ENCODE assay signal across 27 mouse cellular contexts in genomic region chr6:37669407-37669806, GRCm38 (mm10).
DNase-seq lines count a peak whose midpoint lies in the region; ATAC-seq and TF ChIP-seq lines count a peak whose summit lies in the region.
"Had no signal": no experiment of that assay in that cellular context is flagged by ENCODE, and none has a peak within 500 bp of the region (broad histone marks: within the 10 kb centered on the region; RNA-seq: fewer than 3 reads in every experiment).

No protein-coding gene starts in this region.

- peaks cover 2% of the 10 kb centered on the region; the same call in 1 of the 2 replicates for H3K4me1 ChIP-seq in embryonic fibroblast, embryonic 13.5 days (ENCODE audit: control insufficient read depth, insufficient read depth, low read length)
- peaks cover 9% of the 10 kb centered on the region for H3K4me1 ChIP-seq in kidney, embryonic 16.5 days (ENCODE audit: insufficient read depth, low read length)
- H3K4me1 ChIP-seq: forebrain, embryonic 12.5 days; forebrain, embryonic 15.5 days; heart, embryonic 12.5 days; heart, embryonic 15.5 days; hindbrain, embryonic 13.5 days; intestine, embryonic 15.5 days had no signal

- no peaks in the 10 kb centered on the region for H3K36me3 ChIP-seq in kidney, embryonic 16.5 days (ENCODE audit: insufficient read depth, low read length)
- H3K36me3 ChIP-seq: forebrain, embryonic 12.5 days; forebrain, embryonic 15.5 days; heart, embryonic 12.5 days; heart, embryonic 15.5 days; hindbrain, embryonic 10.5 days; hindbrain, embryonic 13.5 days; intestine, embryonic 15.5 days had no signal

- WGBS in kidney, embryonic 16.5 days, result 55% methylated on average over 2 of the region's 2 CpGs

- H3K27me3 ChIP-seq in kidney, embryonic 16.5 days (ENCODE audit: insufficient read depth, low read length), result no peaks in the 10 kb centered on the region
- H3K27me3 ChIP-seq: CH12.LX; forebrain, embryonic 12.5 days; forebrain, embryonic 15.5 days; heart, embryonic 12.5 days; heart, embryonic 15.5 days; hindbrain, embryonic 13.5 days; intestine, embryonic 15.5 days had no signal

- no peak overlapping the region for H3K4me2 ChIP-seq in kidney, embryonic 16.5 days (replicated peaks; ENCODE audit: low read depth, low read length)
- H3K4me2 ChIP-seq: forebrain, embryonic 12.5 days; forebrain, embryonic 15.5 days; heart, embryonic 12.5 days; heart, embryonic 15.5 days; hindbrain, embryonic 13.5 days; intestine, embryonic 15.5 days had no signal

- no peak overlapping the region for H3K4me3 ChIP-seq in embryonic fibroblast, embryonic 13.5 days (ENCODE audit: insufficient read depth, low read length)
- no peak overlapping the region for H3K4me3 ChIP-seq in kidney, embryonic 16.5 days (ENCODE audit: low read length)
- H3K4me3 ChIP-seq: forebrain, embryonic 12.5 days; forebrain, embryonic 15.5 days; gastrocnemius, adult 2 months; heart, embryonic 12.5 days; heart, embryonic 15.5 days; hindbrain, embryonic 10.5 days; hindbrain, embryonic 13.5 days; intestine, embryonic 15.5 days had no signal

- no peak for TF ChIP-seq POLR2A in embryonic fibroblast, embryonic 13.5 days (IDR thresholded peaks at IDR 0.05; ENCODE audit: low read depth, low read length)

- H3K9me3 ChIP-seq in kidney, embryonic 16.5 days (ENCODE audit: low read length), result peaks cover 10% of the 10 kb centered on the region; the same call in 1 of the 2 replicates
- H3K9me3 ChIP-seq: forebrain, embryonic 12.5 days; forebrain, embryonic 15.5 days; heart, embryonic 15.5 days; hindbrain, embryonic 10.5 days; hindbrain, embryonic 13.5 days; intestine, embryonic 15.5 days had no signal

- no peak overlapping the region for H3K9ac ChIP-seq in kidney, embryonic 16.5 days (replicated peaks; ENCODE audit: low read length)
- H3K9ac ChIP-seq: forebrain, embryonic 12.5 days; forebrain, embryonic 15.5 days; heart, embryonic 12.5 days; heart, embryonic 15.5 days; hindbrain, embryonic 13.5 days; intestine, embryonic 15.5 days had no signal

- H3K27ac ChIP-seq in embryonic fibroblast, embryonic 13.5 days (ENCODE audit: insufficient read depth, low read length), result peak overlapping the region; percentile 86; the same call in 1 of the 2 replicates
- H3K27ac ChIP-seq in kidney, embryonic 16.5 days (ENCODE audit: low read length), result no peak overlapping the region
- H3K27ac ChIP-seq: forebrain, embryonic 12.5 days; forebrain, embryonic 15.5 days; gastrocnemius, adult 2 months; heart, embryonic 15.5 days; hindbrain, embryonic 10.5 days; hindbrain, embryonic 13.5 days; intestine, embryonic 15.5 days had no signal

- peak; percentile 34; the same call in 1 of the 2 replicates for ATAC-seq in frontal cortex, adult (ENCODE audit: low TSS enrichment)
- no peak for ATAC-seq in kidney, embryonic 16.5 days (ENCODE audit: low FRiP score, low TSS enrichment)
- ATAC-seq: forebrain, embryonic 15.5 days; hindbrain, embryonic 16.5 days; intestine, embryonic 15.5 days had no signal

- DNase-seq in frontal cortex, postnatal 25 days (ENCODE audit: low spot score in 2 of 2), result no peak
- peak; percentile 33 for DNase-seq in ZHBTc4 (ENCODE audit: low read depth, low spot score)
- no peak for DNase-seq in liver
- DNase-seq: adrenal gland, adult 8-10 months; adrenal gland, postnatal 25 days; B cell, adult 2 months; cerebellum, adult 18-20 months; cerebellum, adult 9-10 months; cerebellum, postnatal 14 days; gastrocnemius, adult 2 months; gastrocnemius, postnatal 14 days; heart, adult 18-20 months; heart, postnatal 10 days; heart, postnatal 36 days; kidney, adult 11 months had no signal

- no peak for TF ChIP-seq CTCF in embryonic fibroblast, embryonic 13.5 days (IDR thresholded peaks at IDR 0.05; ENCODE audit: borderline replicate concordance, insufficient read depth, low read length)
